Mouse (Mus musculus): Measurements from ENCODE around the gene Mcpt1. TPM values are rescaled to one million over a fixed set of nuclear protein-coding genes. Genes with fewer than 3 reads are reported as not detected.

Mcpt1 gene
- polyA plus RNA-seq, 1 experiment = not detected

Other genes starting within 250 kb of the Mcpt1 start
- gene Adcy4, start 233.9 kb upstream of the Mcpt1 start, polyA plus RNA-seq (2012; ENCODE audit: insufficient read depth, insufficient read length, missing spikeins) = not detected in 2 replicates
- gene Ripk3, start 229.1 kb upstream of the Mcpt1 start, polyA plus RNA-seq (2012; ENCODE audit: insufficient read depth, insufficient read length, missing spikeins) = 28.4 and 31.8 TPM in 2 replicates
- gene Nfatc4, start 194.8 kb upstream of the Mcpt1 start, polyA plus RNA-seq (2012; ENCODE audit: insufficient read depth, insufficient read length, missing spikeins) = 0.36 and 0.99 TPM in 2 replicates
- gene Nynrin, start 164.0 kb upstream of the Mcpt1 start, polyA plus RNA-seq (2012; ENCODE audit: insufficient read depth, insufficient read length, missing spikeins) = 2.3 and 3.2 TPM in 2 replicates
- 0.16 TPM in 1 of 2 replicates, not detected in the other for gene Cbln3, start 133.6 kb upstream of the Mcpt1 start, polyA plus RNA-seq (2012; ENCODE audit: insufficient read depth, insufficient read length, missing spikeins)
- gene Khnyn, start 133.0 kb upstream of the Mcpt1 start, polyA plus RNA-seq (2012; ENCODE audit: insufficient read depth, insufficient read length, missing spikeins) = 26.8 and 28.9 TPM in 2 replicates
- gene Sdr39u1, start 117.7 kb upstream of the Mcpt1 start, polyA plus RNA-seq (2012; ENCODE audit: insufficient read depth, insufficient read length, missing spikeins) = 2.0 and 3.2 TPM in 2 replicates
- not detected in 2 replicates for gene Cma1, start 73.3 kb upstream of the Mcpt1 start, polyA plus RNA-seq (2012; ENCODE audit: insufficient read depth, insufficient read length, missing spikeins)
- gene Cma2, start 67.0 kb upstream of the Mcpt1 start, polyA plus RNA-seq (2012; ENCODE audit: insufficient read depth, insufficient read length, missing spikeins) = not detected in 2 replicates
- gene Mcpt9, start 12.5 kb downstream of the Mcpt1 start, polyA plus RNA-seq (2012; ENCODE audit: insufficient read depth, insufficient read length, missing spikeins) = not detected in 2 replicates
- not detected in 2 replicates for gene Mcpt2, start 24.1 kb downstream of the Mcpt1 start, polyA plus RNA-seq (2012; ENCODE audit: insufficient read depth, insufficient read length, missing spikeins)
- gene Mcpt4, start 44.3 kb downstream of the Mcpt1 start, polyA plus RNA-seq (2012; ENCODE audit: insufficient read depth, insufficient read length, missing spikeins) = not detected in 2 replicates
- 0.67 TPM in 1 of 2 replicates, not detected in the other for gene Mcpt8, start 67.3 kb downstream of the Mcpt1 start, polyA plus RNA-seq (2012; ENCODE audit: insufficient read depth, insufficient read length, missing spikeins)
- not detected in 2 replicates for gene Ctsg, start 84.6 kb downstream of the Mcpt1 start, polyA plus RNA-seq (2012; ENCODE audit: insufficient read depth, insufficient read length, missing spikeins)
- 0.60 and 1.1 TPM in 2 replicates for gene Gzme, start 102.7 kb downstream of the Mcpt1 start, polyA plus RNA-seq (2012; ENCODE audit: insufficient read depth, insufficient read length, missing spikeins)
- not detected in 2 replicates for gene Gzmd, start 114.6 kb downstream of the Mcpt1 start, polyA plus RNA-seq (2012; ENCODE audit: insufficient read depth, insufficient read length, missing spikeins)
- gene Gzmg, start 141.6 kb downstream of the Mcpt1 start, polyA plus RNA-seq (2012; ENCODE audit: insufficient read depth, insufficient read length, missing spikeins) = not detected in 2 replicates
- not detected in 2 replicates for gene Gzmn, start 156.6 kb downstream of the Mcpt1 start, polyA plus RNA-seq (2012; ENCODE audit: insufficient read depth, insufficient read length, missing spikeins)
- gene Gzmf, start 193.4 kb downstream of the Mcpt1 start, polyA plus RNA-seq (2012; ENCODE audit: insufficient read depth, insufficient read length, missing spikeins) = not detected in 2 replicates
- not detected in 2 replicates for gene Gzmc, start 216.7 kb downstream of the Mcpt1 start, polyA plus RNA-seq (2012; ENCODE audit: insufficient read depth, insufficient read length, missing spikeins)
- gene Gzmb, start 244.3 kb downstream of the Mcpt1 start, polyA plus RNA-seq (2012; ENCODE audit: insufficient read depth, insufficient read length, missing spikeins) = not detected in 2 replicates

All from bone marrow macrophage, adult 2 months (primary cell).